Mouse (Mus musculus) mouse trophoblast stem cell (cell line): ENCODE measurements around the gene Diras1.

ENCODE experiments used
- in situ Hi-C, 2 experiments: fragments of 300-500 bp; cut with MseI, MboI; formaldehyde crosslinking; loops; 2 replicates in 1 of 2; 3 replicates in 1 of 2; pipeline ENCODE4 v1.15.1; 2025

Diras1 gene

GRCm38 (mm10) chr10:80973722-80974121 is 51.7 kb downstream of the Diras1 start:
- in situ Hi-C loops: no loop called here

- in situ Hi-C loops: no loop called here
Measured at GRCm38 (mm10) chr10:80972071-80972987, 53.1 kb downstream of the Diras1 start.

GRCm38 (mm10) chr10:80971533-80971932 is 53.9 kb downstream of the Diras1 start:
- in situ Hi-C loops: no loop called here

DNA sequence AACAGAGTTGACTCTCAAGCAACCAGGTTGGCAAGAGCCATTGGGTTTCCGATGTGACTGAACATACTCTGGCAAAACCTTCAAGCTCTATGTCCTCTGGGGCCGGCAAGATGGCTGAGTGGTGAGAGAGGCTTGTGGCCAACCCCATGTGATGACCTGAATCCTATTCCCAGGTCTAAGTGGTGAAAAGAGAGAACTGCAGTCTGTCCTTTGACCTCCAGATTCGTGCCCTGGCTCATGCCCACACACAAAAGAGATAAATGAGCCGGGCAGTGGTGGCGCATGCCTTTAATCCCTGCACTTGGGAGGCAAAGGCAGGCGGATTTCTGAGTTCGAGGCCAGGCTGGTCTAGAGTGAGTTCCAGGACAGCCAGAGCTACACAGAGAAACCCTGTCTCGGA is 55.3 kb downstream of the Diras1 start:
- in situ Hi-C loops: no loop called here
